Mouse (Mus musculus): ENCODE data around the gene Arhgap1.

The Arhgap1 gene

DNA sequence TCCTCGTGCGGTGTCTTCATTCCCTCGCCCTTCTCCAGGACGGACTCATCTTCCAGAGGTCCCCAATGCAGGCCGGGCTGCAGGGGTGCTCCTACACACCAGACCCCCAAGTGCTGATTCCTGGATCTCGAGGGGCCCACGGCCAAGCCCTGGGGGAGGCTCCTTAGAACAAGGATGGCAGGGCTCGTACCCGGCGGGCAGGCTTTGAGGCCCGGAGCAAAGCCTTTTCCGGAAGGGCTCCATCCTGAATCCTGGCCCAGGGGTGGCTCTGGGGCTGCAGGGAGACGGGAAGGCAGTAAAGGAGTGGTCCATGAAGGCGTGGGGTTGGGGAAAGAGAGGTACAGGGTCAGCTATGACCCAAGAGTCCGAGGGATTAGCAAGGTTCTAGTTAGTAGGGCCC is 508 bp upstream of the Arhgap1 start:
- DNase-seq, result peak; percentile 24 to 43

- no peak for DNase-seq
Measured at GRCm38 (mm10) chr2:91650360-91650995, 818 bp downstream of the Arhgap1 start.

- DNase-seq, result peak in 1 of 2 experiments; percentile 33
Measured at GRCm38 (mm10) chr2:91651458-91652258, 2.0 kb downstream of the Arhgap1 start.

- DNase-seq, result no peak
Measured at GRCm38 (mm10) chr2:91652863-91653262, 3.2 kb downstream of the Arhgap1 start.

GRCm38 (mm10) chr2:91655388-91655787 is 5.7 kb downstream of the Arhgap1 start:
- no peak for DNase-seq

DNA sequence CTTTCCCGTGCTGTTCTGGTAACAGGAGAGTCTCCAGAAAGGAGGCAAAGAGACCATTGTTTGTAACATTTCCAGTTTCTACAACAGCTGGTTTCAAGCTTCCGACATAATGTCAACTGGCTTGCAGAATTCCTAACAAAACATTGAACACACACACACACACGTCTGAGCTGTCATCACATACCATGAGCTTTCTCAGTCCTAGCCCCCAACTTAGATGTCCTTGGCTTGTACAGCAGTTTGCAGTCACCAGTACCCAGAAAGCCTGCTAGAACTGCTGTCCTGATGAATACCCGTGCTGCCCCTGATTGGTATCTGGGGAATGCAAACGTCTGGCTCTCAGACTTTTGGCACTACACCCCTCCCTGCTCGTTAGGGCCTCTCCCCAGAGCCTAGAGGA is 6.2 kb downstream of the Arhgap1 start:
- DNase-seq, result no peak

DNA sequence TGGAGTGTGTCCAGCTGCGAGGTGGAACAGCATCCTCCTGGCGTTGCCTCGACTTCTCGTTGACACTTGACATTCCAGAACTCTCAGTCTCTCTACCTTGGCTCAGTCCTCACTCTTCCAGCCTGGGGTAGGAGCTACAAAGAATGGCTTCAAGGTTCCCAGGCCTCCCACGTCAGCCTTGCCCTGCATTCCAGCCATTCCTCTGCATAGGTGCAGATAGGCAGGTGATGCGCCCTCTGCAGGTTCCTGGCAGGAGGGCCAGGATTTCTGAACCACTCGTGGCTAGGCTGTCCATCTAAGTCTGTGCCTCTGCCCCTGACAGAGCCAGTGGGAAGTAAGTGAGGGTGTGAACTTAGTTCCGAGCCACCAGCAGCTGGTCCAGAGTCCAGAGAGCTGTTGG is 7.1 kb downstream of the Arhgap1 start:
- DNase-seq, result peak; percentile 39 to 58

- no peak for DNase-seq
Measured at GRCm38 (mm10) chr2:91659657-91660056, 10.0 kb downstream of the Arhgap1 start.

- DNase-seq, result no peak
Measured at GRCm38 (mm10) chr2:91660981-91661380, 11.3 kb downstream of the Arhgap1 start.

DNA sequence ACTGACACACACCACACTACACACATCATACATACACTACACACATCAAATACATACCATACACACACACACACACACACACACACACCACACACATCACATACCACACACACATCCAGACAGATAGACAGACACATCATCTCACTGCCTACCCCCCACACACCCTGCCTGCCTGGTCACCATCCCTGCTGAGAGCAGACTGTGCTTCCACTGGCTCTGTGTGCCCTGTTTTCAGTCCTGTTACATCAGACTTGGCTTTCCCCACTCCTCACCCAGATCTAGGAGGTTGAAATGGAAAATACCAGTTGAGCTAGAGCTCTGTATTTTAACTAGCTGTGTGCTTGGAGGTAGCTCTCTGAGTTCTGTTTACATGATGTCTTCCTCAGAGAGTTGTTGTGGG is 15.1 kb downstream of the Arhgap1 start:
- no peak for DNase-seq

DNA sequence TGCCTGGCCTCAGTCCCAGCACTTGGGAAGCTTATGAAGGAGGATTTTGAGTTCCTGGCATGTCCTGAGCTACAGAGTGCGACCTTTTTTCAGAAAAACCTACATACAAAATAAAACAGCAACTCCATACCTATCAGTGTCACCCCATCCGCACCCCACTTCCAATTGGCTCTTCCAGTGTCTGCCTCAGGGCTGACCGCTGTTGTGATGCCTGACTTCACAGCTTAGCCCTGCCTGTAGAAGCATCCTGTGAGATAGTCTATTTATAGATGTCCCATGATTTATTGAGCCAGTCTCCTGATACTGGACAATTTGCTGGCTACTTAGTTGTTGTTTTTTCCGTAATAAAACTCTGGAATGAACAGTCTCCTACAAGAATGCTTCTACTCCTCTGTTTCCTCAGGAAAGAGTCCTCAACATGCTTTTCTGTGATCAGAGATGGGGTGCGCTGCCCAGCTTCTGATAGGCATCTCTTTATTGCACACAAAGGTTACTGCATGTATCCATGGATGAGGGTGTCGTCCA is 16.8 kb downstream of the Arhgap1 start:
- no peak for DNase-seq

GRCm38 (mm10) chr2:91667747-91668146 is 18.1 kb downstream of the Arhgap1 start:
- no peak for DNase-seq

- DNase-seq, result no peak
Measured at GRCm38 (mm10) chr2:91669326-91669725, 19.7 kb downstream of the Arhgap1 start.

GRCm38 (mm10) chr2:91670038-91670437 is 20.4 kb downstream of the Arhgap1 start:
- DNase-seq, result no peak

- no peak for DNase-seq
Measured at GRCm38 (mm10) chr2:91673587-91673986, 23.9 kb downstream of the Arhgap1 start.

GRCm38 (mm10) chr2:91674895-91675294 is 25.2 kb downstream of the Arhgap1 start:
- DNase-seq, result no peak

GRCm38 (mm10) chr2:91676420-91676819 is 26.8 kb downstream of the Arhgap1 start:
- DNase-seq, result no peak

DNA sequence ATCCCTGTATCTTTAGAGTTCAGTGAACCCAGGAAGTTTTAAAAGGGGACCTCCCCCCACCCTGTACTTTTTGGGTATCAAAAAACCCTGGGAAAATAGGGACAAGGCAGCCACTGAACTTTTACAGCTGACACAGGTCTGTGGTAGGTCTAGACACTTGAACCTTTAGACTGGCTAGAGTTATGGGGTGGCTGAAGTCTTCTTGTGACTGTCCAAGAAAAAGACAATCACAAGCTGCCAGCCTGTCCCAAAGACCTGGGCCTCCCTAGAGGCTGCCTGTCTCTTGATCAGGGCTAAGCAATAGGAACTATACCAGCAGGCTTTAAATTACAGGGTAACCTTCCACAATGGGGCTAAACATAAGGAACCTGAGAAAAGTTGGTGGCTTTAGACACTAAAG is 27.3 kb downstream of the Arhgap1 start:
- DNase-seq, result no peak

DNA sequence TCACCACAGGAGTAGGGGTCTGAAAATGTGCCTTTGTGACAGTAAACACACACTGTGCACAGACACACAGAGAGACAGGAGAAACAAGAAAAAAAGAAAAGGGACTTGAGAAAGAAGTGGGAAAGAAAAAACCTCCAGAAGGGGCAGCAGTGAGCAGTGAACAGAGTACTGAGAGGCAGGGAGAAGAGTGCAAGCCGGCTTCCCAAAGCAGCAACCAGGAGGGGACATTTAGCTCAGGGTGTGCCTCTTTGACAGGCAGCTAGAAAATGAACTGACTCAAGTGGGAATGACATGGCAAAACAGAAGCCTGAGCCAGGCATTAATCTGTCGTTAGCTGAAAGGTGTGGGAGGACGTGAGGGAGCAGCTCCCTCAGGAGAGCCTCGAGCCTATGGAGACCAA is 33.2 kb downstream of the Arhgap1 start:
- DNase-seq, result peak; percentile 56 to 71

DNA sequence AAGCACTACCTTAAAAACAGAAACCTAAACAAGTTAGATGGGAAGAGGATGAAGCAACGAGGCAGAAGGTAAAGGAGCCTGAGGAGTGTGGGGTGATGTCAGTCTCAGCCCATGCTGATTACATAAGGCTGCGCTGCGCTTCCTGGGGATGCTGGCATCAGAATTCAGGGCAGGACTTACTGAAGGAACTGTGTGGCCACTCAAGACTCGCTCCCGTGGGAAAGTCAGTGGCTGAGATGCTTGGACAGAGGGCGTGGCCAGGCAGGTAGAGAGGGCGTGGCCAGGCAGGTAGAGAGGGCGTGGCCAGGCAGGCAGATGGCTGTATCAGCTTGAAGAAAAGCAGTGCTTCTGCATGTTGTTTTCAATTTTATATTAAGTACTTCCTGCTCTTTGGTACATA is 34.3 kb downstream of the Arhgap1 start:
- DNase-seq, result no peak

GRCm38 (mm10) chr2:91689452-91689851 is 39.8 kb downstream of the Arhgap1 start:
- no peak for DNase-seq

DNA sequence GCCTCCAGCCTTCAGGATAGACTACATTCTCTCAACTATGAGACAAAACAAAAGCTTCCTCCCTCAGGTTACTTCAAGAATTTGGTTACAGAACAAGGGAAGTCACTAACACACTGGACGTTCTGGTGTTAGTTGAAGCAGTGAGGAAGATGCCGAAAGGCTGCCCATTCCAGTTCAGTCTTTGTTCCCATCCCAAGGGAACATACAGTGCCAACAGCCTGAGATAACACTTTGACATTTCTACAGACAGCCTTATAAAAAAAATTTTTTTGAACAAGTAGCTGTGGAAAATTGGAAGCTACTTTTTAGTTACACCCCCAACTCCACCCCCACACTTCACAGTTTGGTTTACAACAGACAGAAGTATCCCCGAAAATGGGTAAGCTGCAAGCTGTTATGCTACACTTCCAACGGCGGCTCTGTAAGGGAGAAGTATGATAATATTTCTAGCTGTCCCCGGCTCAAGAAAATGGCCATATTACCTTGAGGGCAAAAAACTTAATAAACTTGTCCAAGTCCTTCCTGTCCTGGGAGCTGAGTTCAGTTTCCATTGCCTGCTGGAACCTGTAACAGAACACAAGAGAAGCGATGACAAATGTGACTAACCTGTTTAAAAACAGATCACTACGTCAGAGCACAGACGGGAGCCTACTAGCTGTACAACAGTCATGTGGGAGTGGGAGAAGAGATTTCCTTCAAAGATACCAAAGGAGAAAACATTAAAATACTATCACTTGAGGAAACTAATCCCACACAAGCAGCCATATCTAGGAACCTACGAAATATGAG is 46.0 kb downstream of the Arhgap1 start:
- DNase-seq, result no peak

DNA sequence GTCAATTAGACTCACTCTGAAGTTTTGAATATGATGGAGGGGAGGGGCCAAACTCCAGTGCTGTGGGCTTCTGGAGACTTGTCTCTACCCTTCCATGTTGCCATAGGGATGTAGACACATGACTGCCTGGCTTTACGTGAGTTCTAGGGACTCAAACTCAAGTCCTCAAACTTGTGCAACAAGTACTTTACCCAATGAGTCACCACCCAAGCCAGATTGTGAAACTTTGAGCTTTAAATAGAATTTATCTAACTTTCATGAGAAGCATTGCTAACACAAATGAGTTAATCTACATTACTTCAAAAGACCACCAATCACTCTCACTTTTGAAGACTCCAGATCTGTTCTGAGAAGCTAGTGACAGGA is 46.5 kb downstream of the Arhgap1 start:
- no peak for DNase-seq

GRCm38 (mm10) chr2:91699225-91699624 is 49.6 kb downstream of the Arhgap1 start:
- DNase-seq, result no peak

Measured in kidney, postnatal 4 days (tissue).